Mouse (Mus musculus): ENCODE measurements around the gene Mrpl48.

Gene Mrpl48

GRCm38 (mm10) chr7:100496371-100496770 lies 111.7 kb downstream of the Mrpl48 start:
- no peak for DNase-seq (ENCODE audit: low spot score in 2 of 2)

All from right cerebral cortex, postnatal 36 days (tissue).